Mouse (Mus musculus): ENCODE data around the gene Mrps18a. TPM values are rescaled to one million over a fixed set of nuclear protein-coding genes. Genes with fewer than 3 reads are reported as not detected.

Gene Mrps18a
- polyA plus RNA-seq, 1 experiment: 82.8 TPM

- no peak for TF ChIP-seq CTCF (IDR thresholded peaks at IDR 0.05; ENCODE audit: borderline replicate concordance, extremely low read depth, insufficient read depth, insufficient read length)
- no peak for TF ChIP-seq POLR2A (IDR thresholded peaks at IDR 0.05; ENCODE audit: borderline replicate concordance, extremely low read depth, insufficient read depth, insufficient read length, poor library complexity, severe bottlenecking)
- no peak for DNase-seq (ENCODE audit: low read depth)
Measured at GRCm38 (mm10) chr17:46123953-46124700, 13.3 kb downstream of the Mrps18a start.

- no peak for DNase-seq (ENCODE audit: low read depth)
- TF ChIP-seq POLR2A (IDR thresholded peaks at IDR 0.05; ENCODE audit: borderline replicate concordance, extremely low read depth, insufficient read depth, insufficient read length, poor library complexity, severe bottlenecking) (no peak), CTCF (IDR thresholded peaks at IDR 0.05; ENCODE audit: borderline replicate concordance, extremely low read depth, insufficient read depth, insufficient read length) (no peak)
Measured at GRCm38 (mm10) chr17:46126608-46127007, 15.8 kb downstream of the Mrps18a start.

GRCm38 (mm10) chr17:46127814-46128493 lies 17.2 kb downstream of the Mrps18a start:
- TF ChIP-seq CTCF (IDR thresholded peaks at IDR 0.05; ENCODE audit: borderline replicate concordance, extremely low read depth, insufficient read depth, insufficient read length): no peak
- TF ChIP-seq POLR2A (IDR thresholded peaks at IDR 0.05; ENCODE audit: borderline replicate concordance, extremely low read depth, insufficient read depth, insufficient read length, poor library complexity, severe bottlenecking): no peak
- no peak for DNase-seq (ENCODE audit: low read depth)

GRCm38 (mm10) chr17:46129741-46130498 lies 19.1 kb downstream of the Mrps18a start:
- TF ChIP-seq CTCF (IDR thresholded peaks at IDR 0.05; ENCODE audit: borderline replicate concordance, extremely low read depth, insufficient read depth, insufficient read length) (no peak), POLR2A (IDR thresholded peaks at IDR 0.05; ENCODE audit: borderline replicate concordance, extremely low read depth, insufficient read depth, insufficient read length, poor library complexity, severe bottlenecking) (no peak)
- no peak for DNase-seq (ENCODE audit: low read depth)

GRCm38 (mm10) chr17:46132058-46132718 lies 21.4 kb downstream of the Mrps18a start:
- TF ChIP-seq CTCF (IDR thresholded peaks at IDR 0.05; ENCODE audit: borderline replicate concordance, extremely low read depth, insufficient read depth, insufficient read length) (peak; percentile 91), POLR2A (IDR thresholded peaks at IDR 0.05; ENCODE audit: borderline replicate concordance, extremely low read depth, insufficient read depth, insufficient read length, poor library complexity, severe bottlenecking) (no peak)
- DNase-seq (ENCODE audit: low read depth): peak; percentile 76

GRCm38 (mm10) chr17:46132862-46133261 lies 22.1 kb downstream of the Mrps18a start:
- no peak for DNase-seq (ENCODE audit: low read depth)
- TF ChIP-seq CTCF (IDR thresholded peaks at IDR 0.05; ENCODE audit: borderline replicate concordance, extremely low read depth, insufficient read depth, insufficient read length): no peak
- TF ChIP-seq POLR2A (IDR thresholded peaks at IDR 0.05; ENCODE audit: borderline replicate concordance, extremely low read depth, insufficient read depth, insufficient read length, poor library complexity, severe bottlenecking): no peak

- TF ChIP-seq CTCF (IDR thresholded peaks at IDR 0.05; ENCODE audit: borderline replicate concordance, extremely low read depth, insufficient read depth, insufficient read length): no peak
- TF ChIP-seq POLR2A (IDR thresholded peaks at IDR 0.05; ENCODE audit: borderline replicate concordance, extremely low read depth, insufficient read depth, insufficient read length, poor library complexity, severe bottlenecking): no peak
- no peak for DNase-seq (ENCODE audit: low read depth)
Measured at GRCm38 (mm10) chr17:46138563-46139236, 27.9 kb downstream of the Mrps18a start.

GRCm38 (mm10) chr17:46139872-46140271 lies 29.1 kb downstream of the Mrps18a start:
- TF ChIP-seq CTCF (IDR thresholded peaks at IDR 0.05; ENCODE audit: borderline replicate concordance, extremely low read depth, insufficient read depth, insufficient read length) (no peak), POLR2A (IDR thresholded peaks at IDR 0.05; ENCODE audit: borderline replicate concordance, extremely low read depth, insufficient read depth, insufficient read length, poor library complexity, severe bottlenecking) (no peak)
- no peak for DNase-seq (ENCODE audit: low read depth)

GRCm38 (mm10) chr17:46143578-46144423 lies 33.0 kb downstream of the Mrps18a start, which contains the start of gene Rsph9:
Gene Rsph9, minus strand, starts transcription at chr17:46144216.
- DNase-seq (ENCODE audit: low read depth): peak; percentile 92

More at GRCm38 (mm10) chr17:46143578-46144423, 33.0 kb downstream of the Mrps18a start, which contains the start of gene Rsph9:
- TF ChIP-seq POLR2A (IDR thresholded peaks at IDR 0.05; ENCODE audit: borderline replicate concordance, extremely low read depth, insufficient read depth, insufficient read length, poor library complexity, severe bottlenecking) (0 out of 2 replicates have a peak, but pooled peaks have one; percentile 15), CTCF (IDR thresholded peaks at IDR 0.05; ENCODE audit: borderline replicate concordance, extremely low read depth, insufficient read depth, insufficient read length) (no peak)
